Mouse (Mus musculus) neural tube, embryonic 12.5 days (tissue): Measurements from ENCODE around the gene Slc43a2. TPM values are rescaled to one million over a fixed set of nuclear protein-coding genes. Genes with fewer than 3 reads are reported as not detected.

Experiments used
- ATAC-seq: fragments of 200-750 bp; cut with Nextera tagmentation; 2 replicates; pipeline ENCODE4 v1.8.0; 2017; ENCODE audit warnings: low read depth, mild to moderate bottlenecking, moderate TSS enrichment, moderate library complexity; ENCODE audit not compliant: low FRiP score
- H3K27ac ChIP-seq: fragments of 300-500 bp; sonication (generic); 2 replicates; pipeline ENCODE4 v1.5.1; 2016
- H3K27me3 ChIP-seq: fragments of 300-500 bp; sonication (generic); replicated peaks from 2 replicates; pipeline ENCODE4 v1.6.1; 2016; ENCODE audit warnings: mild to moderate bottlenecking
- H3K36me3 ChIP-seq: fragments of 300-500 bp; sonication (generic); 2 replicates; pipeline ENCODE4 v1.6.1; 2016; ENCODE audit warnings: mild to moderate bottlenecking
- H3K4me1 ChIP-seq: fragments of 300-500 bp; sonication (generic); 2 replicates; pipeline ENCODE4 v1.6.1; 2016
- H3K4me2 ChIP-seq: fragments of 300-500 bp; sonication (generic); replicated peaks from 2 replicates; pipeline ENCODE4 v1.6.1; 2016; ENCODE audit warnings: mild to moderate bottlenecking
- H3K4me3 ChIP-seq: fragments of 300-500 bp; sonication (generic); 2 replicates; pipeline ENCODE4 v1.5.1; 2016
- H3K9ac ChIP-seq: fragments of 300-500 bp; sonication (generic); 2 replicates; pipeline ENCODE4 v1.6.1; 2016; ENCODE audit warnings: mild to moderate bottlenecking
- H3K9me3 ChIP-seq: fragments of 300-500 bp; sonication (generic); 2 replicates; pipeline ENCODE4 v1.6.1; 2016; ENCODE audit warnings: mild to moderate bottlenecking
- WGBS: fragments of 180-500 bp; shearing (Covaris S2); methylation state at CpG from one replicate; pipeline ENCODE4 v1.1.7; 2016; 5-methylcytosine and 5-hydroxymethylcytosine counted together
- polyA plus RNA-seq: library from polyadenylated mRNA; unstranded; fragments of >200 nt; fragmentation: Nextera tagmentation; extraction: Ambion mirVana; gene quantifications from 2 replicates; pipeline ENCODE4 v1.2.1, GENCODE M21; 2016

The Slc43a2 gene
- polyA plus RNA-seq, 1 experiment from 2014 or later = 14.2 TPM

GRCm38 (mm10) chr11:75570375-75571125 lies 39.1 kb downstream of the Slc43a2 start:
- no peak overlapping the region for H3K9ac ChIP-seq
- no peak overlapping the region for H3K27ac ChIP-seq

GRCm38 (mm10) chr11:75571126-75571990 lies 39.9 kb downstream of the Slc43a2 start:
- ATAC-seq = no peak
- no peak overlapping the region for H3K4me3 ChIP-seq
- no peak overlapping the region; the same call in 1 of the 2 replicates for H3K9ac ChIP-seq
- H3K4me2 ChIP-seq = no peak overlapping the region
- no peak overlapping the region for H3K27ac ChIP-seq
- no peaks in the 10 kb centered on the region for H3K9me3 ChIP-seq
- no peaks in the 10 kb centered on the region; the same call in 1 of the 2 replicates for H3K27me3 ChIP-seq
- H3K36me3 ChIP-seq = peaks cover 35% of the 10 kb centered on the region
- WGBS = 73% methylated on average over 13 of the region's 14 CpGs
- peaks cover 13% of the 10 kb centered on the region for H3K4me1 ChIP-seq

More at GRCm38 (mm10) chr11:75570375-75571125, 39.1 kb downstream of the Slc43a2 start:
- Histone ChIP-seq H3K4me1 (peaks cover 13% of the 10 kb centered on the region), H3K4me3 (no peak overlapping the region), H3K27me3 (no peaks in the 10 kb centered on the region; the same call in 1 of the 2 replicates), H3K4me2 (no peak overlapping the region), H3K36me3 (peaks cover 40% of the 10 kb centered on the region), H3K9me3 (no peaks in the 10 kb centered on the region)
- WGBS = 89% methylated on average over 17 of the region's 17 CpGs
- ATAC-seq = no peak

GRCm38 (mm10) chr11:75572301-75572791 lies 40.9 kb downstream of the Slc43a2 start:
- H3K4me2 ChIP-seq = peak overlapping the region; percentile 8; the same call in 1 of the 2 replicates
- ATAC-seq = no peak

GRCm38 (mm10) chr11:75572854-75573650 lies 41.6 kb downstream of the Slc43a2 start:
- 10% methylated on average over 12 of the region's 12 CpGs for WGBS
- peak overlapping the region; percentile 8 for H3K4me2 ChIP-seq
- peak; percentile 86 for ATAC-seq
- 0 out of 2 replicates have a peak overlapping the region, but pooled peaks have one; percentile 14 for H3K9ac ChIP-seq
- peaks cover 24% of the 10 kb centered on the region for H3K36me3 ChIP-seq
- peaks cover 13% of the 10 kb centered on the region for H3K4me1 ChIP-seq
- peak overlapping the region; percentile 47; the same call in 1 of the 2 replicates for H3K27ac ChIP-seq
- no peak overlapping the region for H3K4me3 ChIP-seq
- H3K9me3 ChIP-seq = no peaks in the 10 kb centered on the region
- H3K27me3 ChIP-seq = no peaks in the 10 kb centered on the region; the same call in 1 of the 2 replicates

More at GRCm38 (mm10) chr11:75572301-75572791, 40.9 kb downstream of the Slc43a2 start:
- no peak overlapping the region for H3K4me3 ChIP-seq
- no peaks in the 10 kb centered on the region for H3K9me3 ChIP-seq
- 12% methylated on average over 10 of the region's 10 CpGs for WGBS
- H3K27me3 ChIP-seq = no peaks in the 10 kb centered on the region; the same call in 1 of the 2 replicates
- H3K27ac ChIP-seq = no peak overlapping the region
- peaks cover 13% of the 10 kb centered on the region for H3K4me1 ChIP-seq
- H3K36me3 ChIP-seq = peaks cover 26% of the 10 kb centered on the region
- no peak overlapping the region for H3K9ac ChIP-seq

GRCm38 (mm10) chr11:75574378-75575123 lies 43.1 kb downstream of the Slc43a2 start:
- H3K36me3 ChIP-seq = peaks cover 9% of the 10 kb centered on the region
- H3K9ac ChIP-seq = no peak overlapping the region
- no peaks in the 10 kb centered on the region; the same call in 1 of the 2 replicates for H3K27me3 ChIP-seq
- H3K4me3 ChIP-seq = no peak overlapping the region
- no peak overlapping the region for H3K27ac ChIP-seq
- H3K4me2 ChIP-seq = no peak overlapping the region
- ATAC-seq = no peak
- WGBS = 85% methylated on average over 5 of the region's 5 CpGs
- H3K9me3 ChIP-seq = no peaks in the 10 kb centered on the region
- peaks cover 21% of the 10 kb centered on the region for H3K4me1 ChIP-seq

GRCm38 (mm10) chr11:75575560-75576123 lies 44.1 kb downstream of the Slc43a2 start:
- ATAC-seq = no peak
- no peaks in the 10 kb centered on the region; the same call in 1 of the 2 replicates for H3K27me3 ChIP-seq
- no peaks in the 10 kb centered on the region for H3K9me3 ChIP-seq
- H3K4me3 ChIP-seq = no peak overlapping the region
- H3K36me3 ChIP-seq = peaks cover 2% of the 10 kb centered on the region
- no peak overlapping the region for H3K4me2 ChIP-seq
- H3K9ac ChIP-seq = no peak overlapping the region
- H3K4me1 ChIP-seq = peaks cover 21% of the 10 kb centered on the region
- 78% methylated on average over 9 of the region's 9 CpGs for WGBS
- H3K27ac ChIP-seq = no peak overlapping the region

- Histone ChIP-seq H3K4me1 (0 out of 2 replicates have a peak, but pooled peaks cover 8% of the 10 kb centered on the region), H3K27me3 (no peaks in the 10 kb centered on the region), H3K4me3 (no peak overlapping the region), H3K9me3 (no peaks in the 10 kb centered on the region), H3K9ac (no peak overlapping the region), H3K4me2 (no peak overlapping the region), H3K36me3 (no peaks in the 10 kb centered on the region), H3K27ac (no peak overlapping the region)
- ATAC-seq = no peak
- WGBS = 80% methylated on average over 5 of the region's 5 CpGs
Observed at GRCm38 (mm10) chr11:75578609-75579008, 47.1 kb downstream of the Slc43a2 start.

- H3K4me3 ChIP-seq = no peak overlapping the region
- no peak for ATAC-seq
- H3K9me3 ChIP-seq = no peaks in the 10 kb centered on the region
- H3K4me1 ChIP-seq = 0 out of 2 replicates have a peak, but pooled peaks cover 8% of the 10 kb centered on the region
- H3K27ac ChIP-seq = no peak overlapping the region
- no peak overlapping the region for H3K9ac ChIP-seq
- no peak overlapping the region for H3K4me2 ChIP-seq
- H3K36me3 ChIP-seq = no peaks in the 10 kb centered on the region
- no peaks in the 10 kb centered on the region for H3K27me3 ChIP-seq
- 95% methylated on average over 7 of the region's 7 CpGs for whole genome bisulfite sequencing
Observed at GRCm38 (mm10) chr11:75581495-75582149, 50.1 kb downstream of the Slc43a2 start.

- no peak overlapping the region for H3K9ac ChIP-seq
- WGBS = 79% methylated on average over 2 of the region's 2 CpGs
- no peaks in the 10 kb centered on the region for H3K36me3 ChIP-seq
- no peaks in the 10 kb centered on the region for H3K9me3 ChIP-seq
- H3K4me2 ChIP-seq = no peak overlapping the region
- peaks cover 15% of the 10 kb centered on the region for H3K4me1 ChIP-seq
- no peak overlapping the region for H3K4me3 ChIP-seq
- H3K27me3 ChIP-seq = no peaks in the 10 kb centered on the region
- H3K27ac ChIP-seq = no peak overlapping the region
- ATAC-seq = no peak
Observed at GRCm38 (mm10) chr11:75583521-75583920, 52.0 kb downstream of the Slc43a2 start.

GRCm38 (mm10) chr11:75585061-75585460 lies 53.6 kb downstream of the Slc43a2 start:
- Histone ChIP-seq H3K4me2 (no peak overlapping the region), H3K9me3 (no peaks in the 10 kb centered on the region), H3K27ac (no peak overlapping the region), H3K9ac (no peak overlapping the region), H3K4me3 (no peak overlapping the region), H3K4me1 (peaks cover 19% of the 10 kb centered on the region), H3K27me3 (no peaks in the 10 kb centered on the region), H3K36me3 (no peaks in the 10 kb centered on the region)
- 77% methylated on average over 4 of the region's 4 CpGs for WGBS
- ATAC-seq = no peak
